Mouse (Mus musculus): ENCODE measurements around the gene Acot4. TPM values are rescaled to one million over a fixed set of nuclear protein-coding genes. Genes with fewer than 3 reads are reported as not detected.
"Not testable (repeated sequence)": the region's sequence is repeated elsewhere in the genome, so short reads cannot be mapped to it uniquely, and the experiment has no call there.

Acot4 gene
- polyA plus RNA-seq, 1 experiment = 1.9 TPM

- H3K4me3 ChIP-seq (ENCODE audit: insufficient read depth, low read length) = no peak overlapping the region
- no peaks in the 10 kb centered on the region for H3K4me1 ChIP-seq (ENCODE audit: control insufficient read depth, insufficient read depth, low read length)
- TF ChIP-seq CTCF (IDR thresholded peaks at IDR 0.05; ENCODE audit: extremely low read depth, insufficient read depth, low read length) = peak; percentile 93
- TF ChIP-seq POLR2A (IDR thresholded peaks at IDR 0.05; ENCODE audit: extremely low read depth, insufficient read depth, low read length) = no peak
- H3K27ac ChIP-seq (ENCODE audit: insufficient read depth, low read length) = no peak overlapping the region
These were observed 7.4 kb upstream of the Acot4 start for GRCm38 (mm10) chr12:84030659-84031332.

GRCm38 (mm10) chr12:84032854-84033253, 5.3 kb upstream of the Acot4 start:
- no peaks in the 10 kb centered on the region for H3K4me1 ChIP-seq (ENCODE audit: control insufficient read depth, insufficient read depth, low read length)
- H3K27ac ChIP-seq (ENCODE audit: insufficient read depth, low read length) = no peak overlapping the region
- no peak overlapping the region for H3K4me3 ChIP-seq (ENCODE audit: insufficient read depth, low read length)
- TF ChIP-seq POLR2A (IDR thresholded peaks at IDR 0.05; ENCODE audit: extremely low read depth, insufficient read depth, low read length) (no peak), CTCF (IDR thresholded peaks at IDR 0.05; ENCODE audit: extremely low read depth, insufficient read depth, low read length) (no peak)

GRCm38 (mm10) chr12:84033302-84033701, 4.9 kb upstream of the Acot4 start:
- H3K4me3 ChIP-seq (ENCODE audit: insufficient read depth, low read length); H3K4me1 ChIP-seq (ENCODE audit: control insufficient read depth, insufficient read depth, low read length); H3K27ac ChIP-seq (ENCODE audit: insufficient read depth, low read length): not testable (repeated sequence)

GRCm38 (mm10) chr12:84034108-84034507, 4.1 kb upstream of the Acot4 start:
- no peak overlapping the region for H3K27ac ChIP-seq (ENCODE audit: insufficient read depth, low read length)
- TF ChIP-seq CTCF (IDR thresholded peaks at IDR 0.05; ENCODE audit: extremely low read depth, insufficient read depth, low read length) (no peak), POLR2A (IDR thresholded peaks at IDR 0.05; ENCODE audit: extremely low read depth, insufficient read depth, low read length) (no peak)
- no peak overlapping the region for H3K4me3 ChIP-seq (ENCODE audit: insufficient read depth, low read length)
- no peaks in the 10 kb centered on the region for H3K4me1 ChIP-seq (ENCODE audit: control insufficient read depth, insufficient read depth, low read length)

GRCm38 (mm10) chr12:84038691-84039111, 522 bp downstream of the Acot4 start, which contains the start of gene Gm49366:
Gene Gm49366, plus strand, starts transcription at chr12:84038935.
- H3K4me3 ChIP-seq (ENCODE audit: insufficient read depth, low read length) = peak within 1 kb of the TSS; percentile 42
- H3K27ac ChIP-seq (ENCODE audit: insufficient read depth, low read length); H3K4me1 ChIP-seq (ENCODE audit: control insufficient read depth, insufficient read depth, low read length): not testable (repeated sequence)

GRCm38 (mm10) chr12:84042248-84042647, 4.1 kb downstream of the Acot4 start:
- no peak overlapping the region for H3K27ac ChIP-seq (ENCODE audit: insufficient read depth, low read length)
- H3K4me3 ChIP-seq (ENCODE audit: insufficient read depth, low read length) = no peak overlapping the region
- H3K4me1 ChIP-seq (ENCODE audit: control insufficient read depth, insufficient read depth, low read length) = no peaks in the 10 kb centered on the region
- TF ChIP-seq POLR2A (IDR thresholded peaks at IDR 0.05; ENCODE audit: extremely low read depth, insufficient read depth, low read length) (no peak), CTCF (IDR thresholded peaks at IDR 0.05; ENCODE audit: extremely low read depth, insufficient read depth, low read length) (no peak)

- no peak for TF ChIP-seq POLR2A (IDR thresholded peaks at IDR 0.05; ENCODE audit: extremely low read depth, insufficient read depth, low read length)
- no peak for TF ChIP-seq CTCF (IDR thresholded peaks at IDR 0.05; ENCODE audit: extremely low read depth, insufficient read depth, low read length)
- no peaks in the 10 kb centered on the region for H3K4me1 ChIP-seq (ENCODE audit: control insufficient read depth, insufficient read depth, low read length)
- no peak overlapping the region for H3K4me3 ChIP-seq (ENCODE audit: insufficient read depth, low read length)
- no peak overlapping the region for H3K27ac ChIP-seq (ENCODE audit: insufficient read depth, low read length)
These were observed 5.9 kb downstream of the Acot4 start for GRCm38 (mm10) chr12:84044045-84044444.

GRCm38 (mm10) chr12:84046906-84047305, 8.7 kb downstream of the Acot4 start:
- Histone ChIP-seq H3K4me1 (ENCODE audit: control insufficient read depth, insufficient read depth, low read length) (no peaks in the 10 kb centered on the region), H3K27ac (ENCODE audit: insufficient read depth, low read length) (no peak overlapping the region), H3K4me3 (ENCODE audit: insufficient read depth, low read length) (no peak overlapping the region)
- TF ChIP-seq POLR2A (IDR thresholded peaks at IDR 0.05; ENCODE audit: extremely low read depth, insufficient read depth, low read length) = no peak
- no peak for TF ChIP-seq CTCF (IDR thresholded peaks at IDR 0.05; ENCODE audit: extremely low read depth, insufficient read depth, low read length)

- H3K4me1 ChIP-seq (ENCODE audit: control insufficient read depth, insufficient read depth, low read length); H3K4me3 ChIP-seq (ENCODE audit: insufficient read depth, low read length); H3K27ac ChIP-seq (ENCODE audit: insufficient read depth, low read length): not testable (repeated sequence)
These were observed 12.6 kb downstream of the Acot4 start for GRCm38 (mm10) chr12:84050744-84051143.

- Histone ChIP-seq H3K4me3 (ENCODE audit: insufficient read depth, low read length) (peak within 1 kb of the TSS; percentile 51; the same call in 1 of the 2 replicates), H3K27ac (ENCODE audit: insufficient read depth, low read length) (no peak within 1 kb of the TSS), H3K4me1 (ENCODE audit: control insufficient read depth, insufficient read depth, low read length) (peaks cover 2% of the 10 kb centered on the region; the same call in 1 of the 2 replicates)
- TF ChIP-seq CTCF (IDR thresholded peaks at IDR 0.05; ENCODE audit: extremely low read depth, insufficient read depth, low read length) (no peak), POLR2A (IDR thresholded peaks at IDR 0.05; ENCODE audit: extremely low read depth, insufficient read depth, low read length) (no peak)
These were observed 13.8 kb downstream of the Acot4 start, which contains the start of gene Acot3 for GRCm38 (mm10) chr12:84051937-84052474. Gene Acot3, plus strand, starts transcription at chr12:84052144.
